Mouse (Mus musculus): ENCODE measurements at regions not wholly inside any gene's neighbourhood (a gene's known extent, or its start where the extent isn't known, plus 50 kb on each side); places are given as distances from the start of the nearest gene placed in this dataset.
A peak's percentile ranks its signal among the peaks of the same experiment; 100 is the strongest.

DNA sequence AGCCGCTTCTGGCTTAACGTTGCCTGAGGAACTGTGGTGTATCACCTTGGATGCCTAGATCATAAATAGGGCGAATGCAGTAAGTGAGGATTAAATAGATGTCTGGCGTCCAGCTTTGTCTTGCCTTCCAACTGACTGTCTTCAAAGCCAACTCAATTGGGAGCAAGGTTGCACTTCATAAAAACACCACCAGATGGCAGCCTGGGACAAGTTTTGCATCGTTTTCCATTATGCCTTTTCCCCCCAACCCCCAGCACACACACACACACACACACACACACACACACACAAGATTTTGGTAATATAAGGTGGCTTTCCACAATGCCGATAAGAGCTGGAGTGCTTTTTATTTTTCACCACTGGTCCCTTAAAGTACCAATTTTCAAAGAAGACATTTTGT, 209.3 kb downstream of the Mtrr start:
- DNase-seq (ENCODE audit: low spot score in 2 of 2): peak; percentile 1 to 2
